Mouse (Mus musculus) left cerebral cortex, postnatal 36 days (tissue): ENCODE measurements at regions not wholly inside any gene's neighbourhood (a gene's known extent, or its start where the extent isn't known, plus 50 kb on each side); places are given as distances from the start of the nearest gene placed in this dataset.

ENCODE experiments used
- DNase-seq, 2 experiments: peaks; one replicate each; pipeline ENCODE4 v3.0.0; 2021 to 2022; ENCODE audit warnings: low spot score in 2 of 2, mixed read lengths in 1 of 2
- intact Hi-C: fragments of 180-260 bp; cut with DNase I; formaldehyde crosslinking; loops from one replicate; pipeline ENCODE4 v1.15.1; 2025

- intact Hi-C loops, result no loop called here
- DNase-seq, result no peak
These were observed 210.9 kb upstream of the St8sia2 start for GRCm38 (mm10) chr7:74224378-74224777.

GRCm38 (mm10) chr7:74200661-74201060 lies 187.2 kb upstream of the St8sia2 start:
- intact Hi-C loops, result no loop called here
- DNase-seq, result no peak

- DNase-seq, result no peak
- intact Hi-C loops, result no loop called here
These were observed 185.3 kb upstream of the St8sia2 start for GRCm38 (mm10) chr7:74198796-74199195.

GRCm38 (mm10) chr7:74184661-74185060 lies 171.2 kb upstream of the St8sia2 start:
- no peak for DNase-seq
- intact Hi-C loops, result no loop called here

GRCm38 (mm10) chr7:74174206-74174605 lies 160.7 kb upstream of the St8sia2 start:
- no peak for DNase-seq
- intact Hi-C loops, result no loop called here

- DNase-seq, result no peak
- intact Hi-C loops, result no loop called here
These were observed 159.7 kb upstream of the St8sia2 start for GRCm38 (mm10) chr7:74173230-74173612.

GRCm38 (mm10) chr7:74172504-74173229 lies 159.2 kb upstream of the St8sia2 start:
- DNase-seq, result no peak
- intact Hi-C loops, result no loop called here

GRCm38 (mm10) chr7:74151590-74151989 lies 138.1 kb upstream of the St8sia2 start:
- DNase-seq, result no peak
- intact Hi-C loops, result no loop called here

GRCm38 (mm10) chr7:74143236-74143635 lies 129.7 kb upstream of the St8sia2 start:
- DNase-seq, result no peak
- intact Hi-C loops, result no loop called here

- DNase-seq, result no peak
- intact Hi-C loops, result no loop called here
These were observed 124.7 kb upstream of the St8sia2 start for GRCm38 (mm10) chr7:74138169-74138568.

- no peak for DNase-seq
- intact Hi-C loops, result no loop called here
These were observed 116.8 kb upstream of the St8sia2 start for GRCm38 (mm10) chr7:74130206-74130836.

- intact Hi-C loops, result loop anchor here (10.0 kb wide), 1 partner anchor 243 kb away; no protein-coding TSS in a partner anchor
These were observed 98.6 kb upstream of the St8sia2 start for GRCm38 (mm10) chr7:74112071-74112470.

GRCm38 (mm10) chr7:74108347-74108746 lies 94.9 kb upstream of the St8sia2 start:
- intact Hi-C loops, result no loop called here

More at GRCm38 (mm10) chr7:74112071-74112470, 98.6 kb upstream of the St8sia2 start:
- no peak for DNase-seq

GRCm38 (mm10) chr7:74107176-74107928 lies 93.9 kb upstream of the St8sia2 start:
- intact Hi-C loops, result no loop called here
- DNase-seq, result no peak

More at GRCm38 (mm10) chr7:74108347-74108746, 94.9 kb upstream of the St8sia2 start:
- no peak for DNase-seq

- intact Hi-C loops, result no loop called here
- no peak for DNase-seq
These were observed 78.0 kb upstream of the St8sia2 start for GRCm38 (mm10) chr7:74091402-74092025.

- no peak for DNase-seq
- intact Hi-C loops, result no loop called here
These were observed 67.4 kb upstream of the St8sia2 start for GRCm38 (mm10) chr7:74080846-74081235.

GRCm38 (mm10) chr7:74080079-74080845 lies 66.8 kb upstream of the St8sia2 start:
- no peak for DNase-seq
- intact Hi-C loops, result no loop called here

- intact Hi-C loops, result no loop called here
- DNase-seq, result no peak
These were observed 59.1 kb upstream of the St8sia2 start for GRCm38 (mm10) chr7:74072632-74073031.

- intact Hi-C loops, result no loop called here
These were observed 57.3 kb upstream of the St8sia2 start for GRCm38 (mm10) chr7:74070836-74071235.

More at GRCm38 (mm10) chr7:74070836-74071235, 57.3 kb upstream of the St8sia2 start:
- DNase-seq, result no peak
